Mouse (Mus musculus) testis, adult 10 weeks (tissue): Measurements from ENCODE around the gene Npnt. TPM values are rescaled to one million over a fixed set of nuclear protein-coding genes. Genes with fewer than 3 reads are reported as not detected.

Experiments
- polyA plus RNA-seq: library from polyadenylated mRNA; stranded (reverse); fragments of 350-450 nt; fragmentation: Illumina TruSeq; extraction: RNeasy Lipid Tissue Mini Kit (QIAGEN cat#74804); gene quantifications from one replicate; pipeline ENCODE4 v1.2.3, GENCODE M21; 2014; ENCODE audit warnings: low read depth, low replicate concordance

Npnt gene
- 1.9 TPM for polyA plus RNA-seq

GRCm38 (mm10) chr3:132949791-132950528 lies at the start of gene Npnt:
Gene Npnt (minus strand): TSS chr3:132950291.

Other genes starting within 250 kb of the Npnt start
- gene Ints12, start 141.5 kb upstream of the Npnt start, polyA plus RNA-seq = 23.0 TPM
- gene Gstcd, start 141.7 kb upstream of the Npnt start, polyA plus RNA-seq = 33.6 TPM